Mouse (Mus musculus) kidney, postnatal 0 days (tissue): ENCODE measurements around the gene Trmt44. TPM values are rescaled to one million over a fixed set of nuclear protein-coding genes. Genes with fewer than 3 reads are reported as not detected.

ENCODE experiments used
- ATAC-seq: fragments of 200-750 bp; cut with Nextera tagmentation; replicated peaks from 2 replicates; pipeline ENCODE4 v1.8.0; 2017; ENCODE audit warnings: low read depth, moderate number of reproducible peaks, moderate TSS enrichment, moderate library complexity; ENCODE audit not compliant: low FRiP score
- DNase-seq: peaks from one replicate; pipeline ENCODE4 v3.0.0-alpha.2; 2016; ENCODE audit warnings: low spot score
- H3K27ac ChIP-seq: fragments of 300-500 bp; sonication (generic); 2 replicates; pipeline ENCODE4 v1.5.1; 2014; ENCODE audit warnings: mild to moderate bottlenecking
- H3K27me3 ChIP-seq: fragments of 300-500 bp; sonication (generic); 2 replicates; pipeline ENCODE4 v1.6.1; 2014; ENCODE audit warnings: low read length, mixed read lengths; ENCODE audit not compliant: insufficient read depth
- H3K36me3 ChIP-seq: fragments of 300-500 bp; sonication (generic); 2 replicates; pipeline ENCODE4 v1.6.1; 2014; ENCODE audit warnings: low read length, mixed read lengths; ENCODE audit not compliant: insufficient read depth
- H3K4me1 ChIP-seq: fragments of 300-500 bp; sonication (generic); replicated peaks from 2 replicates; pipeline ENCODE4 v1.6.1; 2014; ENCODE audit warnings: antibody characterized with exemption, low read length, mixed read lengths; ENCODE audit not compliant: insufficient read depth
- H3K4me2 ChIP-seq: fragments of 300-500 bp; sonication (generic); 2 replicates; pipeline ENCODE4 v1.6.1; 2014; ENCODE audit warnings: mild to moderate bottlenecking, low read length, moderate library complexity, mixed read lengths
- H3K4me3 ChIP-seq: fragments of 300-500 bp; sonication (generic); replicated peaks from 2 replicates; pipeline ENCODE4 v1.5.1; 2014; ENCODE audit warnings: low read depth, low read length
- H3K9ac ChIP-seq: fragments of 300-500 bp; sonication (generic); 2 replicates; pipeline ENCODE4 v1.6.1; 2014; ENCODE audit warnings: low read depth, low read length
- H3K9me3 ChIP-seq: fragments of 300-500 bp; sonication (generic); replicated peaks from 2 replicates; pipeline ENCODE4 v1.6.1; 2016; ENCODE audit warnings: low read length, inconsistent platforms, mixed read lengths
- CTCF ChIP-seq: IDR thresholded peaks from 2 replicates; pipeline ENCODE4 v1.5.1; 2016; ENCODE audit warnings: antibody characterized with exemption, low read depth, mild to moderate bottlenecking, moderate library complexity
- WGBS: fragments of 180-500 bp; shearing (Covaris S2); extraction: QIAGEN DNeasy Blood & Tissue Kit; methylation state at CpG from one replicate; pipeline ENCODE4 v1.1.7; 2014; 5-methylcytosine and 5-hydroxymethylcytosine counted together
- polyA plus RNA-seq: library from polyadenylated mRNA; unstranded; fragments of >200 nt; fragmentation: Nextera tagmentation; extraction: Ambion mirVana; gene quantifications from 2 replicates; pipeline ENCODE4 v1.2.1, GENCODE M21; 2015

The Trmt44 gene
- polyA plus RNA-seq, 1 experiment from 2014 or later, result 4.2 TPM

DNA sequence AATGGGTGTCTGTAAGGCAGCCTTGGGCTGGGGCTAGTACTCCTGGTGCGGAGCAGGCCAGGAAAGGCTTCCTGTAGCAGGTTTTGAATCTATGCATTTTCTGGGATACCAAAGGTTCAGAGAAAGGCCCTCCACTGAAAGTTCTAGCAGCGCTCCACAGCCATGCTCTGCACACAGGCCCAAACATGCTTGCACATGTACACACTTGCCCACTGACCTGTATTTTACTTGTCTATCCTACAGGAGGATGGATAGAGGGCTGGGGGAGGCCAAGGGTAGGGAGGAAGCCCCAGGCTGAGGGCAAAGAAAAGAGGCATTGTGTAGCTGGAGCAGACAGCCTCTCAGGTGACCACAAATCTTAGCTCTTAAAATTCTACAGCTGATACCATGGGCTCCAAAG, 50.5 kb downstream of the Trmt44 start:
- no peak overlapping the region for H3K9ac ChIP-seq
- no peak for TF ChIP-seq CTCF
- H3K9me3 ChIP-seq, result no peaks in the 10 kb centered on the region
- no peaks in the 10 kb centered on the region for H3K4me1 ChIP-seq
- H3K27ac ChIP-seq, result no peak overlapping the region
- DNase-seq, result no peak
- H3K27me3 ChIP-seq, result peaks cover 12% of the 10 kb centered on the region; the same call in 1 of the 2 replicates
- 90% methylated on average over 2 of the region's 2 CpGs for WGBS
- H3K4me3 ChIP-seq, result no peak overlapping the region
- no peak overlapping the region for H3K4me2 ChIP-seq
- ATAC-seq, result no peak
- H3K36me3 ChIP-seq, result no peaks in the 10 kb centered on the region

DNA sequence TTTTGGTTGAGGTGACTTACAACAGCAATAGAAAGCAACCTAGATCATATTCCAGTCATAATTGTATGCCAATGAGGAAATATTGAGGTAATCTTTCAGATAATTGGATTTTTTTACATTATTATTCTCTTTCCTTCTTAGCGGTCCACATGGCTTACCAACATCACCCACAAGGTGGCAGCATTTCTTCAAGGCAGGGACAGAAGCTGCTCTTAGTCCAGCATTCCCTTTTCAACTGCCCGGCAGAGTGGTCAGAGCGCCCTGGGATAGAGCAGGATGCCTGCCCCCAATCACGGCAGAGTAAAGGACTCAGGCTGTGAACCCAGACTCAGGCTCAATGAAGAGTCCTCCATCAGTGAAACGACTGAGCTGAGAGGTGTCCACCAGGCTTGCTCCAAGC, 51.1 kb downstream of the Trmt44 start:
- DNase-seq (peak; percentile 88), ATAC-seq (no peak)
- H3K36me3 ChIP-seq, result no peaks in the 10 kb centered on the region
- H3K9me3 ChIP-seq, result no peaks in the 10 kb centered on the region
- no peak overlapping the region for H3K4me2 ChIP-seq
- no peak overlapping the region for H3K27ac ChIP-seq
- H3K4me1 ChIP-seq, result no peaks in the 10 kb centered on the region
- WGBS, result under 1% methylated on average over 5 of the region's 5 CpGs
- peaks cover 12% of the 10 kb centered on the region; the same call in 1 of the 2 replicates for H3K27me3 ChIP-seq
- TF ChIP-seq CTCF, result peak; percentile 96
- no peak overlapping the region for H3K9ac ChIP-seq
- no peak overlapping the region for H3K4me3 ChIP-seq

DNA sequence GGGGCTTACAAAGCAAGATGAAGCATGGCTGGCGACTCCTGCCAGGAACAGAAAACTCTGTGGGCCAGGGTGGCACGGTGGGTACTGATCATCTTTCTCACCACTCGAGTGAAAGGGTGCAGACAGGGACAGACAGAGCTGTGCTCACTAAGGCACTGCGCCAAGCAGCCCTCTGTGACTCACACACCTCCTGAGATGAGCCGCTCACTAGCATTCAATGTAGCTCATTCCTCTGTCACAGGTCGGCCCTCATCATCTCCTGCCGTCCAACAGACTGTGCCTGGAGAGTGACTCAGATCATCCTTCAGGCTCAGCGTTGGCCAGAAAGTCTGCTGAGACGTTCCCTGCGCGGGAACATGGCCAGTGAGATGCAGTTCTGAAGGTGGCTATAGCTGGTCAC, 58.1 kb downstream of the Trmt44 start:
- no peaks in the 10 kb centered on the region for H3K9me3 ChIP-seq
- H3K4me3 ChIP-seq, result no peak overlapping the region
- no peak for TF ChIP-seq CTCF
- 80% methylated on average over 11 of the region's 11 CpGs for WGBS
- H3K4me1 ChIP-seq, result no peaks in the 10 kb centered on the region
- ATAC-seq, result no peak
- no peaks in the 10 kb centered on the region for H3K27me3 ChIP-seq
- no peak overlapping the region for H3K9ac ChIP-seq
- H3K27ac ChIP-seq, result no peak overlapping the region
- no peak overlapping the region for H3K4me2 ChIP-seq
- no peak for DNase-seq
- no peaks in the 10 kb centered on the region for H3K36me3 ChIP-seq

DNA sequence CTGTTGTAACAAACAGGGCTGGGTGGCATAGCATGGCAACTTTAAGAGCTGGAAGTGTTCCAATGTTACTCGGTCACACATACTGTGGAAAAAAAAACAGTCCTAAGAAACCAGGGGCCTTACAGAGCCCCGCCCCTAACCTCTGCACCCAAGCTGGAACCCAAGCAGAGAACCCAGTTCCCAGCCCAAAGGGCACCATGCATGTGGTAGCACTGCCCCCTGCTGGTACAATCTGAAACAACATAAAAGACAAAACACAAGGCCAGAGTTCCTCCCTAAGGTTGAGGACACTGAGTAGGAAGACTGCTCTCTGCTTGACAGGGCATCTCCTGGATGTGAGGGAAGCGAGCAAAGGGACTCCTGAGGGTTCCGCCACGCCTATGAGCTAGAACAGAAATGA, 64.3 kb downstream of the Trmt44 start:
- Histone ChIP-seq H3K9ac (no peak overlapping the region), H3K36me3 (no peaks in the 10 kb centered on the region), H3K27me3 (no peaks in the 10 kb centered on the region), H3K4me2 (no peak overlapping the region), H3K9me3 (no peaks in the 10 kb centered on the region), H3K4me1 (no peaks in the 10 kb centered on the region), H3K27ac (no peak overlapping the region), H3K4me3 (no peak overlapping the region)
- ATAC-seq, result no peak
- peak; percentile 66 for DNase-seq
- peak; percentile 94 for TF ChIP-seq CTCF
- 15% methylated on average over 5 of the region's 5 CpGs for WGBS

Other genes starting within 250 kb of the Trmt44 start
- gene Hmx1, start 186.0 kb downstream of the Trmt44 start, polyA plus RNA-seq, result not detected in 2 replicates
- 4.7 and 6.0 TPM in 2 replicates for gene Cpz, start 49.4 kb downstream of the Trmt44 start, polyA plus RNA-seq
- 15.0 and 15.5 TPM in 2 replicates for gene Acox3, start 8.0 kb upstream of the Trmt44 start, polyA plus RNA-seq
- gene Htra3, start 104.7 kb upstream of the Trmt44 start, polyA plus RNA-seq, result 22.4 and 24.6 TPM in 2 replicates
- gene Sh3tc1, start 164.9 kb upstream of the Trmt44 start, polyA plus RNA-seq, result 19.0 and 21.4 TPM in 2 replicates
- 3.2 and 3.9 TPM in 2 replicates for gene Ablim2, start 182.8 kb upstream of the Trmt44 start, polyA plus RNA-seq